Mouse (Mus musculus) liver, embryonic 11.5 days (tissue): ENCODE results near the gene Btn1a1. TPM values are rescaled to one million over a fixed set of nuclear protein-coding genes. Genes with fewer than 3 reads are reported as not detected.

Source experiments
- ATAC-seq: fragments of 200-750 bp; cut with Nextera tagmentation; replicated peaks from 2 replicates; pipeline ENCODE4 v1.8.0; 2017; ENCODE audit warnings: moderate number of reproducible peaks, mild to moderate bottlenecking, moderate TSS enrichment, moderate library complexity; ENCODE audit not compliant: low FRiP score
- DNase-seq: peaks from one replicate; pipeline ENCODE4 v3.0.0-alpha.2; 2017; ENCODE audit warnings: low spot score
- H3K27ac ChIP-seq: fragments of 300-500 bp; sonication (generic); 2 replicates; pipeline ENCODE4 v1.5.1; 2014; ENCODE audit warnings: mild to moderate bottlenecking, low read depth, low read length, control low read depth
- H3K27me3 ChIP-seq: fragments of 300-500 bp; sonication (generic); replicated peaks from 2 replicates; pipeline ENCODE4 v1.6.1; 2014; ENCODE audit warnings: low read length, mixed read lengths; ENCODE audit not compliant: control insufficient read depth, insufficient read depth
- H3K36me3 ChIP-seq: fragments of 300-500 bp; sonication (generic); 2 replicates; pipeline ENCODE4 v1.6.1; 2014; ENCODE audit warnings: mild to moderate bottlenecking, low read length, moderate library complexity, mixed read lengths; ENCODE audit not compliant: control insufficient read depth, insufficient read depth
- H3K4me1 ChIP-seq: fragments of 300-500 bp; sonication (generic); replicated peaks from 2 replicates; pipeline ENCODE4 v1.6.1; 2014; ENCODE audit warnings: low read length, mixed read lengths; ENCODE audit not compliant: control insufficient read depth, insufficient read depth
- H3K4me2 ChIP-seq: fragments of 300-500 bp; sonication (generic); 2 replicates; pipeline ENCODE4 v1.6.1; 2014; ENCODE audit warnings: mild to moderate bottlenecking, control low read depth, moderate library complexity
- H3K4me3 ChIP-seq: fragments of 300-500 bp; sonication (generic); 2 replicates; pipeline ENCODE4 v1.5.1; 2014; ENCODE audit warnings: low read depth, low read length, control low read depth
- H3K9ac ChIP-seq: fragments of 300-500 bp; sonication (generic); 2 replicates; pipeline ENCODE4 v1.6.1; 2014; ENCODE audit warnings: low read depth, low read length, control low read depth
- H3K9me3 ChIP-seq: fragments of 300-500 bp; sonication (generic); 2 replicates; pipeline ENCODE4 v1.6.1; 2016; ENCODE audit warnings: low read length, inconsistent platforms, mixed read lengths; ENCODE audit not compliant: control insufficient read depth
- WGBS: fragments of 180-500 bp; shearing (Covaris S2); extraction: QIAGEN DNeasy Blood & Tissue Kit; methylation state at CpG from one replicate; pipeline ENCODE4 v1.1.7; 2014; 5-methylcytosine and 5-hydroxymethylcytosine counted together
- polyA plus RNA-seq: library from polyadenylated mRNA; unstranded; fragments of >200 nt; fragmentation: Nextera tagmentation; extraction: Ambion mirVana; gene quantifications from 2 replicates; pipeline ENCODE4 v1.2.1, GENCODE M21; 2014

Gene Btn1a1
- polyA plus RNA-seq, 1 experiment from 2014 or later: 1.8 TPM

DNA sequence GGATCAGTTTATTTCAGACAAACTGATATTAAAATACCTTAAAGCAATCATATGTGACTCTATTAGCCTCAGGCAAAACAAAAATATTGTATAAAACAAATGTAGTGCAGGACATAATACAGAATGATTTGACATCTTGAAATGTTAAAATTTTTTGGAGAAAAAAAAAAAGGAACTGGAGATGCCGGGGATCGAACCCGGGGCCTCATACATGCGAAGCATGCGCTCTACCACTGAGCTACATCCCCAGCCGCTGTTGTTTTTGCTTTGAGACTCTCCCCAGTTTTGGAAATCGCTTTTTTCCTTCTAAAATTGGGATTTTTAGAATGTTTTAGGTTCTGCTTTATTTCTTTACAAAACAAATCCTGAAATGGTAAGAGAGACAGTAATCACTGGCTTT, 27.2 kb downstream of the Btn1a1 start:
- no peaks in the 10 kb centered on the region for H3K27me3 ChIP-seq
- H3K27ac ChIP-seq: no peak overlapping the region

DNA sequence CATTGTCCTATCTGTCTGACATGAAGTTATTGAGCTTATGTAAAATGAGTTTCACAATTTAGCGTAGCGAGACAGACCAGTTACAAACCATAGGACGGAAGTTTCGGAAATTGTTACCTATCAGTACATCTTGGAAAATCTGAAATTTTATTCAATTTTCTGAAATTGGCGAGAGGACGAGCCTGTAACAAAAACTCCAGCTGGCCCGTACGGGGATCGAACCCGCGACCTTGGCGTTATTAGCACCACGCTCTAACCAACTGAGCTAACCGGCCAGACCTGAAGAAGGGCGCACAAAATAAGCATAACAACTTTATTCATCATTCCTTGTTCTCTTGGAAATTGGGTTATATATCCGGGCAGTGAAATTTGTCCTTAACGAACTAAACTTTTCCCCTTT, 27.8 kb downstream of the Btn1a1 start:
- WGBS: under 1% methylated on average over 17 of the region's 17 CpGs
- Histone ChIP-seq H3K4me1 (peaks cover 14% of the 10 kb centered on the region), H3K4me3 (peak overlapping the region; percentile 70), H3K4me2 (peak overlapping the region; percentile 87), H3K9ac (peak overlapping the region; percentile 72), H3K36me3 (no peaks in the 10 kb centered on the region), H3K27ac (peak overlapping the region; percentile 64; the same call in 1 of the 2 replicates), H3K9me3 (no peaks in the 10 kb centered on the region), H3K27me3 (no peaks in the 10 kb centered on the region)
- ATAC-seq (peak; percentile 84), DNase-seq (peak; percentile 92)

More for the DNA sequence above, 27.2 kb downstream of the Btn1a1 start:
- ATAC-seq: 0 out of 2 replicates have a peak, but pooled peaks have one; percentile 36
- H3K9me3 ChIP-seq: no peaks in the 10 kb centered on the region
- 1% methylated on average over 7 of the region's 7 CpGs for WGBS
- peak overlapping the region; percentile 70 for H3K4me3 ChIP-seq
- H3K4me1 ChIP-seq: peaks cover 14% of the 10 kb centered on the region
- peak overlapping the region; percentile 55 for H3K9ac ChIP-seq
- DNase-seq: no peak
- H3K36me3 ChIP-seq: no peaks in the 10 kb centered on the region
- H3K4me2 ChIP-seq: peak overlapping the region; percentile 78

DNA sequence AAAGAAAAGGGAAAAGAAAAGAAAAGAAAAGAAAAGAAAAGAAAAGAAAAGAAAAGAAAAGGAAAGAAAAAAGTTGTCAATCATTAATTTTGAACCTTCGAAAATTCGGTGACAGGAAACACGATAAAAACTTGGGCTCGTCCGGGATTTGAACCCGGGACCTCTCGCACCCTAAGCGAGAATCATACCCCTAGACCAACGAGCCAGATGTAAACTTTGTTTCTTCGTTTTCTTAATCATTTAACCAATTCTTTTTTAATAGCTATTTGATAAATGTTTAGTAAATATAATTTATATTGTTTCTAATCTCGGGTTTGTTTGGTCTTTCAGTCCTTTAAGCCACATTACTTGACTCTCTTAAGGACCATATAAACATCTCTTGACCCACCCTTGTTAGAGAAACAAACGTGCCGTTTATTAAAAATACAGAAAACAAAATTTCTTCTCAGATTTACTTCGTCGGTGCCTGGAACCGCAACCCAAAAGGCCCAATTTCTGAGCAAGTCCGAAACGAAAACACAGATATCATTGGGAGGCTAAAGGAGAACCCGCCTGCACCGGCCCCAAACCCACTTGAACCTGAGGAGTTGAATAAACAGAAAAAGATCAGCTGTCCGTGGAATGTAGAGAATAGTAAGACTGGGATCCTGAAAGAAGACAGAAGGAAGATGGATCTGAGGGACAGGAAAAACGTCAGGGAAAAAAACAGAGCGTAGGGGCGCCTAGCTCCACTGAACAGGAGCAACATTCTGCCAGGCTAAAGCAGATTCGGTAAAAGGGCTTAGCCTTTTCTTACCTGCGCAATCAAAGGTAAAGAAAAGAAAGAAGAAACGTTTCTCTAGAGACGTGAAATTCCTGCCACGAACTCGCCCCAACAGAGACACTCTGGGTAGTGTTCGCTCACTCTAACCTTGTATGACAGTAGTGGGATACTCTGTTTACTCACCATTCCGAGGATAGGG, 28.6 kb downstream of the Btn1a1 start:
- peak overlapping the region; percentile 64 for H3K27ac ChIP-seq
- peak overlapping the region; percentile 72 for H3K9ac ChIP-seq
- no peaks in the 10 kb centered on the region for H3K9me3 ChIP-seq
- peaks cover 14% of the 10 kb centered on the region for H3K4me1 ChIP-seq
- peak overlapping the region; percentile 87 for H3K4me2 ChIP-seq
- WGBS: under 1% methylated on average over 32 of the region's 32 CpGs
- H3K36me3 ChIP-seq: no peaks in the 10 kb centered on the region
- ATAC-seq: no peak
- H3K27me3 ChIP-seq: no peaks in the 10 kb centered on the region
- peak overlapping the region; percentile 70 for H3K4me3 ChIP-seq
- no peak for DNase-seq

DNA sequence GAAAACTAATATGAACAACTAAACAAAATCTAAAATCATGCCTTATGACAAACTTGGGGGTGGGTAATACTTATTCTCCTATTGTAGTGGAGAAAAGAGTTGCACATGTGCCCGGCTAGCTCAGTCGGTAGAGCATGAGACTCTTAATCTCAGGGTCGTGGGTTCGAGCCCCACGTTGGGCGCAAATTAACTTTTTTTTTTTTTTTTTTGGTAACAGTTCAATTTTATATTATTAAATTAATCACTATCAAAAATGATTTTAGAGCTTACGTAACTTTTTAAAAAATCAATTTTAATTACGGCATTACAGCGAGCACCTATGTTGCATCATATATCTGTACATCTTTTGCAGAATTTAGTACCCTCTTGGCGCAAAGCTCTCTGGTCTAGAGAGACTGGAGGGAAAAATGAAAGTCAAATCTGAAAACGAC, 29.5 kb downstream of the Btn1a1 start:
- WGBS: 1% methylated on average over 11 of the region's 11 CpGs
- DNase-seq: no peak

DNA sequence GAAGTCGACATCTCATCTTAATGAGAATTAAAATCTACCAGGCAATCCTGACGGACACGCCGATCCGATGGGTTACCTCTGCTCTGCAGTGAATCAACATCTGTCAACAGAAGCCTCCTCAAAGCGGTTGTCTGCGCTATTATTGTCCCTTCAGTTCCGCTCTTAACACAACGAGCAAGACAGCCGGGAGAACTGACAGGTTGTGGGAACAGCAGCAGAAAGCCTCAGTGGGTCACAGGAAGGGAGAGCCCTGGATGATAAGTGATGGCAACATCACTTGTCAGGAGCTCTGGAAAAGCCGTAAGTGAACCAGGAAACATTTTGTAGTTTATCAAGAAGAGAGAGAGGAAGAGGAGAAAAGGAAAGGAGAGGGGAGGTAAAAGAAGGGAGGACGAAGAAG, 30.0 kb downstream of the Btn1a1 start:
- H3K27ac ChIP-seq: peak overlapping the region; percentile 62
- DNase-seq (peak; percentile 55), ATAC-seq (no peak)
- no peaks in the 10 kb centered on the region for H3K36me3 ChIP-seq
- peaks cover 14% of the 10 kb centered on the region for H3K4me1 ChIP-seq
- peak overlapping the region; percentile 89 for H3K4me2 ChIP-seq
- no peaks in the 10 kb centered on the region for H3K9me3 ChIP-seq
- WGBS: 1% methylated on average over 12 of the region's 12 CpGs
- peak overlapping the region; percentile 65 for H3K4me3 ChIP-seq
- no peaks in the 10 kb centered on the region for H3K27me3 ChIP-seq
- H3K9ac ChIP-seq: peak overlapping the region; percentile 75

More for the DNA sequence above, 29.5 kb downstream of the Btn1a1 start:
- H3K27me3 ChIP-seq: no peaks in the 10 kb centered on the region
- peaks cover 14% of the 10 kb centered on the region for H3K4me1 ChIP-seq
- peak overlapping the region; percentile 65 for H3K4me3 ChIP-seq
- no peaks in the 10 kb centered on the region for H3K9me3 ChIP-seq
- H3K27ac ChIP-seq: no peak overlapping the region
- 0 out of 2 replicates have a peak overlapping the region, but pooled peaks have one; percentile 36 for H3K9ac ChIP-seq
- H3K36me3 ChIP-seq: no peaks in the 10 kb centered on the region
- peak overlapping the region; percentile 89 for H3K4me2 ChIP-seq
- ATAC-seq: no peak

DNA sequence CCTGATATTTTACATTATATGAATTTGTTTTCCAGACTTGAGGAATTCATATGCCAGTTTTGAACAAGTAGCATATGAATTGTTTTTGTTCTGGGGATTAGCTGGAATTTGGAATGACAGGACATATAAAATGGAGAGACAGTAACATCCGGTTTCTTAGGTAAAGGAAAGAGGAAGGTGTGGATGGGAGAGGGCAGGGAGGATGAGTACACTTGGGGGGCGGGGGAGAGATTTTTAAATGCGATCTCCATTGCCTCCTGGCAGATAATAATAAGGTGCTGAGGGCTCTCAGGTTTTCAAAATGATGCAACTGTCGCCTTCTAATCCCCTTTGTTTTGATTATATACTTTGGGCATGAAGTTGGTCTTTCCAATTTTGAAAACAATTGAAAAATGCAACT, 30.5 kb downstream of the Btn1a1 start:
- ATAC-seq: no peak
- Histone ChIP-seq H3K27me3 (no peaks in the 10 kb centered on the region), H3K9ac (peak overlapping the region; percentile 75), H3K4me2 (peak overlapping the region; percentile 89), H3K36me3 (no peaks in the 10 kb centered on the region), H3K4me3 (peak overlapping the region; percentile 65), H3K4me1 (peaks cover 14% of the 10 kb centered on the region), H3K9me3 (no peaks in the 10 kb centered on the region), H3K27ac (peak overlapping the region; percentile 62; the same call in 1 of the 2 replicates)
- no peak for DNase-seq
- WGBS: 18% methylated on average over 4 of the region's 4 CpGs

DNA sequence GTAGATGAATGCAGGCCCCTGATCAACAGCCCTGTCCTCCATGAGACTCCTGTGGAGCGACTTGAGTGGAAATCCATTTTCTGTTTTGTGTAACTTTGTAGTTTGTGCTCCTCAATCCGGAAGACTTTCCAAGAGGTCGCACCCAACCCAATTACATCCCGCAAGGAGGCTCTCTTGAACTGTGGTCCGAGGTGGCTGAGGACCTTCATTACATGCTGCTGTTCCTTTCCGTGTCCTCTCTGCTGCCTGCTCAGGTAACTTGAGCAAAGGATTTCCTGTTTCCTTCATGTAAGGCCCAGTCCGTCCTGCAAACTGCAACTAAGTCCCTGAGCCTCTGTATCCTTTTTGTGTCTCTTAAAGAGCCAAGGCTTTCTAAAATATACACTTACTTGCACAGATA, 31.3 kb downstream of the Btn1a1 start:
- H3K27me3 ChIP-seq: no peaks in the 10 kb centered on the region
- H3K4me2 ChIP-seq: peak overlapping the region; percentile 89
- peak overlapping the region; percentile 27 for H3K9ac ChIP-seq
- no peak for ATAC-seq
- peak overlapping the region; percentile 49; the same call in 1 of the 2 replicates for H3K27ac ChIP-seq
- peak; percentile 43 for DNase-seq
- peak overlapping the region; percentile 39 for H3K4me3 ChIP-seq
- 18% methylated on average over 7 of the region's 7 CpGs for WGBS
- H3K36me3 ChIP-seq: no peaks in the 10 kb centered on the region
- no peaks in the 10 kb centered on the region for H3K9me3 ChIP-seq
- H3K4me1 ChIP-seq: peaks cover 14% of the 10 kb centered on the region

DNA sequence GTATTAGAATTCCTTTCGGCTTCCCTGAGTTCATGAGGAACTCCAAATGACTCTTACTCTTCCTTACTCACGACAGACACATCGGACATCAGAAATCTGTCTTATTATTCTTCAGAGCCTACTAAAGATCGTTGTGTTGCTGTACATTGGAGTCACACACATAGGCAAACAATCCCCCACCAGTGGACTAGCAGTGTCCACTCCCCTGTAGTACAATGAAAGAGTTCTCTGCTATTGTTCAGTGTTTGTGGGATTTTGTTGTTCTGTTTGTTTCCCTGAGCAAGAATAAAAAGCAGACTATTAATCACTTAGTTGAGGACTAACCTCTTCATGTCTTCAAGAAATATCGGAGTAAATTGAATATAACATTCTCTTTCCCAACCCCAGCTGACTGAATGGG, 31.9 kb downstream of the Btn1a1 start:
- Histone ChIP-seq H3K4me2 (peak overlapping the region; percentile 89), H3K9me3 (no peaks in the 10 kb centered on the region), H3K27me3 (no peaks in the 10 kb centered on the region), H3K9ac (no peak overlapping the region), H3K36me3 (no peaks in the 10 kb centered on the region), H3K4me3 (peak overlapping the region; percentile 25; the same call in 1 of the 2 replicates), H3K27ac (0 out of 2 replicates have a peak overlapping the region, but pooled peaks have one; percentile 16), H3K4me1 (peaks cover 12% of the 10 kb centered on the region)
- DNase-seq (no peak), ATAC-seq (no peak)
- 64% methylated on average over 5 of the region's 5 CpGs for WGBS
